Mouse (Mus musculus) embryonic fibroblast, embryonic 13.5 days (primary cell): Measurements from ENCODE around the gene Omg.

Source experiments
- CTCF ChIP-seq: IDR thresholded peaks from 2 replicates; pipeline ENCODE4 v1.5.1; 2011; ENCODE audit warnings: mild to moderate bottlenecking, control low read depth, low read length, moderate library complexity, borderline replicate concordance; ENCODE audit not compliant: insufficient read depth
- POLR2A ChIP-seq: IDR thresholded peaks from 2 replicates; pipeline ENCODE4 v1.6.1; 2011; ENCODE audit warnings: low read depth, mild to moderate bottlenecking, control low read depth, low read length, moderate library complexity

GRCm38 (mm10) chr11:79523560-79524309 is 19.9 kb upstream of the Omg start, which contains the start of gene Evi2b:
- TF ChIP-seq POLR2A (no peak), CTCF (no peak)
